ENCODE assay signal across 23 mouse cellular contexts in the genomic region with DNA sequence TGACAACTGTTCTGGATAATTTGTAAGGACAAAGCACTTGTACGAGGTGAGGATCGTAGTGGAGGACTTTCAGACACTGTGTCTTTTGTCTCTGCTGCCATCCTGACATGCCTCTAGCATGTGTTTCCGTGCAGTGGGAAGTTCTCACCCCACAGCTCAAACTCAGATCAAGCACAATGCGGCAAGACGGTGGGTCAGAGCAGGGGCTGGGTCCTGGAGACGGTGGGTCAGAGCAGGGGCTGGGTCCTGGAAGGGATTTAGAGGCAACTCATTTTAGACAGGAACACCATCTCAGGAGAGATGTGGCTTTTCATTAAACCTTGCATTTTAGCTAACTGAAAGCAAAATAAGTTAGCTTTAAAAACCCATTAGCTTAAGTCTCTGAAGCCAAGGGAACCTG. TPM values are rescaled to one million over a fixed set of nuclear protein-coding genes. Genes with fewer than 3 reads are reported as not detected.
"Had no signal": no experiment of that assay in that cellular context is flagged by ENCODE, and none has a peak within 500 bp of the region (broad histone marks: within the 10 kb centered on the region; RNA-seq: fewer than 3 reads in every experiment).

No protein-coding gene starts in this region.

- ATAC-seq: liver, postnatal 0 days; lung, postnatal 0 days; midbrain, embryonic 15.5 days had no signal

- H3K27ac ChIP-seq: liver, embryonic 13.5 days; liver, embryonic 15.5 days; lung, embryonic 15.5 days; macrophage; midbrain, embryonic 12.5 days; midbrain, embryonic 15.5 days; neural tube, embryonic 12.5 days; stomach, embryonic 15.5 days had no signal

- H3K4me1 ChIP-seq: liver, embryonic 13.5 days; liver, embryonic 15.5 days; lung, embryonic 15.5 days; megakaryocyte, embryonic 14.5 days; midbrain, embryonic 12.5 days; midbrain, embryonic 15.5 days; neural tube, embryonic 12.5 days; stomach, embryonic 15.5 days had no signal

- H3K9me3 ChIP-seq: liver, embryonic 13.5 days; liver, embryonic 15.5 days; lung, embryonic 15.5 days; midbrain, embryonic 12.5 days; midbrain, embryonic 15.5 days; neural tube, embryonic 12.5 days; stomach, embryonic 15.5 days had no signal

- H3K27me3 ChIP-seq: liver, embryonic 13.5 days; liver, embryonic 15.5 days; lung, embryonic 15.5 days; megakaryocyte, embryonic 14.5 days; midbrain, embryonic 12.5 days; midbrain, embryonic 15.5 days; neural tube, embryonic 12.5 days; stomach, embryonic 15.5 days had no signal

- H3K4me3 ChIP-seq: liver, embryonic 13.5 days; liver, embryonic 15.5 days; lung, embryonic 15.5 days; megakaryocyte, embryonic 14.5 days; midbrain, embryonic 12.5 days; midbrain, embryonic 15.5 days; neural tube, embryonic 12.5 days; stomach, embryonic 15.5 days had no signal

- H3K36me3 ChIP-seq: liver, embryonic 13.5 days; liver, embryonic 15.5 days; lung, embryonic 15.5 days; midbrain, embryonic 12.5 days; midbrain, embryonic 15.5 days; neural tube, embryonic 12.5 days; stomach, embryonic 15.5 days had no signal

- H3K9ac ChIP-seq: liver, embryonic 13.5 days; liver, embryonic 15.5 days; liver, postnatal 0 days; lung, embryonic 15.5 days; midbrain, embryonic 12.5 days; midbrain, embryonic 15.5 days; neural tube, embryonic 12.5 days; stomach, embryonic 15.5 days had no signal

- H3K4me2 ChIP-seq: liver, embryonic 13.5 days; liver, embryonic 15.5 days; lung, embryonic 15.5 days; midbrain, embryonic 12.5 days; midbrain, embryonic 15.5 days; neural tube, embryonic 12.5 days; stomach, embryonic 15.5 days had no signal

- DNase-seq: liver, embryonic 13.5 days; liver, postnatal 0 days; lung, adult 2 months; lung, postnatal 14 days; lung, postnatal 36 days; right cerebral cortex, postnatal 14 days; thymus, adult 18-20 months; thymus, postnatal 14 days; thymus, postnatal 36 days had no signal

RNA-seq across cellular contexts. Expression of a gene that starts 52.3 kb away (rescaled TPM):
- total RNA-seq: megakaryocyte progenitor cell, adult 5-6 weeks; monocyte, adult 5-6 weeks; neutrophil, adult 5-6 weeks had no signal
- polyA plus RNA-seq: liver, embryonic 13.5 days; liver, embryonic 15.5 days; liver, postnatal 0 days; lung, adult 2 months; lung, postnatal 0 days; macrophage; spleen, adult 2 months; thymus, postnatal 0 days had no signal
